Mouse (Mus musculus): ENCODE results near the gene Tmed4. TPM values are rescaled to one million over a fixed set of nuclear protein-coding genes. Genes with fewer than 3 reads are reported as not detected.

Gene Tmed4
- total and polyA plus RNA-seq, 3 experiments = 60.9 to 66.5 TPM; not detected in 1

DNA sequence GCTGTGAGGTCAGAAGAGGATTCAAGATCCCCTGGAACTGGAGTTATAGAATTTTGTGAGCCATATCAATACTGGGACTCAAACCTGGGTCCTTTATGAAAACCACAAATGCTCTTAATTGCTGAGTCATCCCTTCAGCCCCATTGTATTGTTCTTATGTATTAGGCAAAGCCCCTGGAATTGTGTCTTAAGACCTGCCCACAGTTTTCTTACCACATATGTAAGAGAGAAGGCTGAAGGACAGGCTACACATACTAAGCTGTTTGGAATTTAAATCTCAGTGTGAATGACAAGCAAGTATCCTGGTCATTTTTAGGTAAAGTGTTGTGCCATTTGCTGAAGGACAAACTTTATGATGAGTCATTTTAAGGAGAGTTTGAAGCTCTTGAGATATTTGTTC, 21.4 kb upstream of the Tmed4 start:
- Histone ChIP-seq H3K9ac (ENCODE audit: control insufficient read depth, low read depth, low read length, poor library complexity, severe bottlenecking) (no peak overlapping the region), H3K79me2 (ENCODE audit: control insufficient read depth, insufficient read depth, low read length, poor library complexity) (peaks cover 36% of the 10 kb centered on the region), H3K27ac (ENCODE audit: control insufficient read depth, low read depth, low read length) (no peak overlapping the region), H3K4me1 (ENCODE audit: control insufficient read depth in 1 of 2, insufficient read depth in 2 of 2, low read length in 2 of 2) (peaks cover 16 to 18% of the 10 kb centered on the region in 2 experiments), H3K27me3 (ENCODE audit: control insufficient read depth in 1 of 2, insufficient read depth in 2 of 2, low read length in 2 of 2) (no peaks in the 10 kb centered on the region), H3K9me3 (replicated peaks; ENCODE audit: insufficient read depth, low read length) (no peaks in the 10 kb centered on the region), H3K4me3 (ENCODE audit: control insufficient read depth in 1 of 2, insufficient read depth in 1 of 2, low read depth in 2 of 2, low read length in 2 of 2) (no peak overlapping the region), H3K36me3 (ENCODE audit: control insufficient read depth in 1 of 2, insufficient read depth in 2 of 2, low read length in 2 of 2) (peaks cover 25 to 37% of the 10 kb centered on the region in 2 experiments)
- peak; percentile 39 for DNase-seq (ENCODE audit: low read depth, low spot score)
- TF ChIP-seq MAFK (IDR thresholded peaks at IDR 0.05; ENCODE audit: borderline replicate concordance, low read depth, low read length) (peak; percentile 66; the same call in 1 of the 2 replicates), TAL1 (IDR thresholded peaks at IDR 0.05; ENCODE audit: low read length) (no peak)

DNA sequence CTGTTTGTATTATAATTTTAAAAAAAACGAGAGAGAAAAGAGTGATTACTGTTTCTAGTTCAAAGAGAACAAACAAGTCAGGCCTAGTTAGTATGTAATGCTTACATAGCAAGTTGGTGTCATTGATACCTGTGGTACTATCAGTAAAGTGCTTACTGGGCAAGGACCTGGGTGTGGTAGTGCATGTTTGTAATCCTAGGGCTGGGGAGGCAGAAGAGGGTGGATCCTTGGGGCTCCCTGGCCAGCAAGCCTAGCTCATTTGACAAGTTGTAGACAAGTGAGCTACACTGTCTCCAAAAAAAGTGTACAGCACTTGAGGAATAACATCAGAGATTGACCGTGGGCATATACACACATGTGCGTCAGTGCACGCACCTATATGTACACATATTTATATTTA, 20.0 kb upstream of the Tmed4 start:
- peaks cover 18 to 20% of the 10 kb centered on the region in 2 experiments for H3K4me1 ChIP-seq (ENCODE audit: control insufficient read depth in 1 of 2, insufficient read depth in 2 of 2, low read length in 2 of 2)
- H3K9ac ChIP-seq (ENCODE audit: control insufficient read depth, low read depth, low read length, poor library complexity, severe bottlenecking) = no peak overlapping the region
- H3K79me2 ChIP-seq (ENCODE audit: control insufficient read depth, insufficient read depth, low read length, poor library complexity) = peaks cover 36% of the 10 kb centered on the region
- no peaks in the 10 kb centered on the region for H3K27me3 ChIP-seq (ENCODE audit: control insufficient read depth in 1 of 2, insufficient read depth in 2 of 2, low read length in 2 of 2)
- no peak overlapping the region for H3K27ac ChIP-seq (ENCODE audit: control insufficient read depth, low read depth, low read length)
- H3K4me3 ChIP-seq (ENCODE audit: control insufficient read depth in 1 of 2, insufficient read depth in 1 of 2, low read depth in 2 of 2, low read length in 2 of 2) = no peak overlapping the region
- DNase-seq (ENCODE audit: low read depth, low spot score) = no peak
- no peaks in the 10 kb centered on the region for H3K9me3 ChIP-seq (replicated peaks; ENCODE audit: insufficient read depth, low read length)
- TF ChIP-seq CTCF (IDR thresholded peaks at IDR 0.05 in 2 of 3, conservative IDR thresholded peaks at IDR 0.05 in 1 of 3; ENCODE audit: control insufficient read depth in 1 of 3, insufficient read depth in 1 of 3, low read depth in 2 of 3, low read length in 3 of 3, poor library complexity in 1 of 3, severe bottlenecking in 1 of 3) = no peak
- TF ChIP-seq SIN3A (IDR thresholded peaks at IDR 0.05; ENCODE audit: low read length) = no peak
- TF ChIP-seq POLR2AphosphoS2 (IDR thresholded peaks at IDR 0.05; ENCODE audit: low read length) = no peak
- peaks cover 20 to 39% of the 10 kb centered on the region in 2 experiments for H3K36me3 ChIP-seq (ENCODE audit: control insufficient read depth in 1 of 2, insufficient read depth in 2 of 2, low read length in 2 of 2)

DNA sequence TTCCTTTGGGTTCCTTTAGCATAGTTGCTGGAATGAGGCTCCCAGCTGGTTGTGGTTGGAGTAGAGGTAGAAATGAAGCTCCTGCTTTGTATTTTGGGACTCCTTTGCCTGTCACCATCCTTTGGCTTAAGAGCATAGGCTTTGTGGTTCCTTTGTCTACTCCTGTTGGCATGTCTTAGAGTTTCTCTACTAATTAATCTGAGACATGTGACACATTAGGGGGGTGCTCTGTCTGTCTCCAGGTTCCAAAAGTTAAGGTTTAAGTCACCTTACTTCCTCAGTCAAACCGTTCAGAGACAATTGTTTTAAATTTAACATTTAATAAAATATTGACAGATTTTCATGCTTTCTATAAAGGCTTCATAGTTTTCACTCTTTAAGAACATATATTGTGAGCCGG, 18.9 kb upstream of the Tmed4 start:
- H3K4me3 ChIP-seq (ENCODE audit: control insufficient read depth in 1 of 2, insufficient read depth in 1 of 2, low read depth in 2 of 2, low read length in 2 of 2) = no peak overlapping the region
- no peaks in the 10 kb centered on the region for H3K27me3 ChIP-seq (ENCODE audit: control insufficient read depth in 1 of 2, insufficient read depth in 2 of 2, low read length in 2 of 2)
- H3K9me3 ChIP-seq (replicated peaks; ENCODE audit: insufficient read depth, low read length) = no peaks in the 10 kb centered on the region
- H3K27ac ChIP-seq (ENCODE audit: control insufficient read depth, low read depth, low read length) = no peak overlapping the region
- peaks cover 16 to 39% of the 10 kb centered on the region in 2 experiments for H3K36me3 ChIP-seq (ENCODE audit: control insufficient read depth in 1 of 2, insufficient read depth in 2 of 2, low read length in 2 of 2)
- no peak for DNase-seq (ENCODE audit: low read depth, low spot score)
- no peak overlapping the region for H3K9ac ChIP-seq (ENCODE audit: control insufficient read depth, low read depth, low read length, poor library complexity, severe bottlenecking)
- TF ChIP-seq ZKSCAN1 (IDR thresholded peaks at IDR 0.05; ENCODE audit: low read depth, low read length) (no peak), NRF1 (IDR thresholded peaks at IDR 0.05; ENCODE audit: insufficient read depth, low read depth, low read length, poor library complexity, severe bottlenecking) (no peak), HCFC1 (IDR thresholded peaks at IDR 0.05; ENCODE audit: low read depth, low read length) (no peak), MYC (IDR thresholded peaks at IDR 0.05; ENCODE audit: low read depth, low read length) (no peak), USF1 (IDR thresholded peaks at IDR 0.05; ENCODE audit: low read depth, low read length) (no peak), GABPA (IDR thresholded peaks at IDR 0.05; ENCODE audit: low read depth, low read length) (no peak), POLR2AphosphoS2 (IDR thresholded peaks at IDR 0.05; ENCODE audit: low read length) (no peak), USF2 (IDR thresholded peaks at IDR 0.05; ENCODE audit: borderline replicate concordance in 1 of 2, insufficient read depth in 1 of 2, low read depth in 1 of 2, low read length in 2 of 2) (no peak), CHD1 (IDR thresholded peaks at IDR 0.05; ENCODE audit: low read depth, low read length) (no peak), NELFE (IDR thresholded peaks at IDR 0.05; ENCODE audit: low read depth, low read length) (no peak), ELF1 (IDR thresholded peaks at IDR 0.05; ENCODE audit: low read depth, low read length) (no peak)
- H3K4me1 ChIP-seq (ENCODE audit: control insufficient read depth in 1 of 2, insufficient read depth in 2 of 2, low read length in 2 of 2) = peaks cover 18 to 20% of the 10 kb centered on the region in 2 experiments
- H3K79me2 ChIP-seq (ENCODE audit: control insufficient read depth, insufficient read depth, low read length, poor library complexity) = peaks cover 36% of the 10 kb centered on the region

All from MEL (cell line).